Mouse (Mus musculus): ENCODE data around the gene Egfl7.

Egfl7 gene

DNA sequence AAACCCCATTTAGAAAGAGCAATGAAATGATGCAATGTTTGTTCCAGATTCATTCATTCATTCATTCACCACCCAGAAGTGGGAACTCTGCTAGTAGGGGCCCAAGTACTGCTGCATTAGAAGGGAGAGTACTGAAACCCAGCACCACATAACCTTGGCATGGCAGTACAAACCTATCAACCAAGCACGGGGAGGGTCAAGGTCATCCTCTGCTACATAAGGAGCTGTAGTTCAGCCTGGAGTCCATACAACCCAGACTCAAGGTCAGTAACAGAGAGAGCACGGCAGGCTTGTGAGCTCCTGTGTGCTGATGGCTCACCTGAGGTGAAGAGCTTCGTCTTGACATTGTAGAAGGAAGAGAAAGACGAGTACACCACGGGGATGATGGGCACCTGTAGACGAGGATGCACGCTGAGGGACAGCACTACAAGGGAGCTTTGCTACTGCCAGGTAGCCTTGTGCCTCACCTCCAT is 14.7 kb downstream of the Egfl7 start:
- DNase-seq (ENCODE audit: low read depth), result no peak

DNA sequence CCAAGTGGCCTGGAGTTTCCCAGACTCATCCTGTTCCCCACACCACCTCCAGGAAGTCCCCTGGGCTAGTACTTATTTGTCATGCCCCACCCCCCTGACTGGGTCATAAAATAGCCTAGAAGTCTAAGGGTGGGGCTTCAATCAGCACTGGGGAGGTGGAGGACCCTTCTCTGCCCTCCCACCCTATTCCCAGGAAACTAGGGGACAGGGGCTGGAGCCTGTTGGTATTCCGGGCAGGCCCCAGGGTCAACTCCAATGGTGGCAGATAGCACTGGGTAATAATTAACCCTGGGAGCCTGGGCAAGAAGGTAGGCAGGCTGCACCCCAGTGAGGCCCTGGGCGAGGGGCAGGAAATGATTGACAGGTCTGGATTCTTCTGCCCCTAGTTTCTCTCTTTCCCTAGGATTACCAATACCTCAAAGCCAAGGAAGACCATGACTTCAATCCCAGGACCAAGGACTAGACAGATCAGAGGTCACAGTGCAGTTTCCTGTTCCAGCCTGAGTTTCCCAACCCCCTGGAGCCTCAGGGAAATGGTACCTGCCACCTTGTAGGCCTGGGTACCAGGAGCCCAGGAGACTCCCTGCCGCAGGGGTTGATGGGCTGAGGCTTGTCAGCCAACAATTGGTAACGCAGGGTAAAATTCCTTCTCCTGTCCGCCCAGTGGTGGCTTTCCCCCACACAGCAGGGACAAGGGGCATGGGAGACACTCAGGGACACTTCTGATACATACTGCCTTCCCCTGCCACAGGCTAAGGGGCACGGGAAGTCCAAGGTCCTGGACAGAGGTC is 15.3 kb downstream of the Egfl7 start:
- no peak for DNase-seq (ENCODE audit: low read depth)

DNA sequence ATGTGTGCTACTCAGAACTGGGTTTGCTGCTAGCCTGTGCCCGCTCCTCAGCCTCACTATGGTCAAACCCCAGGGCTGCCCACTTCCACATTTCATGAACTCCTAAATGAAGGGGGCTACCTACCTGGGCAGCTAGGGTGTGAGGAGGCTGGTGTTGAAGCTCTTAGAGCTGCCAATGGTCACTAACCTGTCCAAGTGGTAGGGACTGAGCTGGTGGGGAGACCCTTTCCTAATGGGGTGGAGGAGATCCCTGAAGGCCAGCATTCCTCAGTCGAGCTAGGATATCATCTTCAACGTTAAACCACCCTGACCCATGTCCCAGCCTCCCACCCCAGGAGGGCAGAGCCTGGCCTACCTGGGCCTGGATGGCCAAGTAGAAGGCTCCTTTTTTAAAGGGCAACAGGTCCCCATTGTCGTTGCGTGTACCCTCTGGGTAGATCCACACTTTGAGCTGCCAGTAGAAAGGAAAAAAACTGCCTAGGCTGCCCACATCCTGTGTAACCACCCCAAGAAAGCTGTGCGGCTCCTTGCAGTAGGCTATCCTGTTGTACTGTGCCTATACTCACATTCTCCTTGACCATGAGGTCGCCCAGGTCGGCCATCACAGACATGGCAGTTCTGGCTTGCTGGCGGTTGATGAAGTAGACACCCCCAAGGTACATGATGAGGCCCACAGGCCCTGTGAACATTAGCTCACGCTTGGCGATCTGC is 16.1 kb downstream of the Egfl7 start:
- no peak for DNase-seq (ENCODE audit: low read depth)

DNA sequence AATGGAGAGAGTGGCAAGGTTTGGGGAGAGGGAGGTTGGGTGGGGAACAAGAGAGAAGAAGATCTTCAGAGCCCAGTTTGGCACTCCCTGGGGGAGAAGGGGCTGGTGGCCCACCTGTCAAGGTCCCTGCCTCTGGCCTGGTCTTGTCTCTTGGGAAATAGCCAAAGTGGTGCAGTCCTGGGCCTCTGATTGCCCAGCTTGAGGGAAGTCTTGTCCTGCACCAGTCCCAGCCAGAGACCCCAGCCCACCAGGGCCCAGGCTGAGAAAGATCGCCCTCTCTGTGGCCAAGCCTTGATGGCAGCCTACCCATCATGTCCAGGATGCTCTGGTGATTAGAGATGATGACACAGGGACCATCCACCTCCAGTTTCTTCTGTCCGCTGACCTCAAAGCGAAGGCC is 17.1 kb downstream of the Egfl7 start:
- DNase-seq (ENCODE audit: low read depth), result no peak

DNA sequence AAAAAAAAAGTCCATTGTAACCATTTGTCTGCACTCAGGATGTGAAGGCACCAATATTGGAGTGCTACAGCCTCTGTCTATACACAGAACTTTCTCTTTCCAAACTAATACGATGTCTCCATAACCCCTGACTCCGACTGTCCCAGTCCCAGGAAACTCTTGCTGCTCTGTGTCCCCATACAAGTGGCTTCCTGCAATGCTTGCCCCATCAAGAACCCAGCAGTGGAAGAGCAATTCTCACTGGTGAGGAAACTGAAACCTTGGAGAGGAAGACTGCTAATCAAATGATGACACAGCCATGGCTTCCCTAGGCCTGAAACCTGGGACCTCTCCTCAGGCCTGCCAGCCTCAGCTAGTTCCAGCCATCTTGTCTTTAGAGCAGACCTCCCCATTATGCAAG is 18.0 kb downstream of the Egfl7 start:
- DNase-seq (ENCODE audit: low read depth), result no peak

GRCm38 (mm10) chr2:26598462-26598861 is 18.6 kb downstream of the Egfl7 start:
- DNase-seq (ENCODE audit: low read depth), result no peak

GRCm38 (mm10) chr2:26599965-26600364 is 20.2 kb downstream of the Egfl7 start:
- DNase-seq (ENCODE audit: low read depth), result no peak

DNA sequence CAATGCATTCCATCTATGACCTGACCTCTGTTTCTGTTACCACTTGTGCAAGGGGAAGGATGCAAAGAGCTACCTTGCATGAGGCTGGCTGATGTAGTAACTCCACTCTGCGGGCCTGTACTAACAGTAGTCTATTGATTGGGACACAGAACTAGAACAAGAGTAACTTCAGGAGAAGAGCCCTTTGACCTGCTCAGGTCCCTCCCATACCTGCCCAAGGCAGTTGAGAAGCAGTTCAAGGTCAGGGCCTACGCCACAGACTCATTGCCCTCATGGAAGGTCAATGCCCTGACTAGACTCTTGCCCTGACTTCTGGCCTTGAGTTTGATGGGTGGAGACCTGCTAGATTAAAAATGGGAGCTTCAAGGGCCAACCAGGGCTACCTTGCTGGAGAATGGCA is 20.9 kb downstream of the Egfl7 start:
- no peak for DNase-seq (ENCODE audit: low read depth)

DNA sequence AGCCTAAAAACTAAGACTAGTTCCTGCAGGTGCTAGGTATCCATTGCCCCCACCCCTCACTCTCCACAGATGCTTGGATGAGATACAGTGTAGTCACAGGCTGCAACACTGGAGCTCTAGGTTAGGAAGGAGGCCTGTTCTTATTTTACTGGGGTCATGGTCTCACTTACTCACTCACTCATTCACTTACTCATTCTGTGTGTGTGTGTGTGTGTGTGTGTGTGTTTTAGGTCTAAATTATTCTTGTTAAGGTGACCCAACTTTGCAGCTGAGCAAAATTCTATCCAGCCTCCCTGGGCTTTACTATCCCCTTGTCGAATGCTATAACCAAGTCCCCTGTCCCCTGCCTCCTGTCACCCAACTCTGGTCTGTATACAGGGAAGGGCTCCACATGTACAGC is 21.8 kb downstream of the Egfl7 start:
- no peak for DNase-seq (ENCODE audit: low read depth)

DNA sequence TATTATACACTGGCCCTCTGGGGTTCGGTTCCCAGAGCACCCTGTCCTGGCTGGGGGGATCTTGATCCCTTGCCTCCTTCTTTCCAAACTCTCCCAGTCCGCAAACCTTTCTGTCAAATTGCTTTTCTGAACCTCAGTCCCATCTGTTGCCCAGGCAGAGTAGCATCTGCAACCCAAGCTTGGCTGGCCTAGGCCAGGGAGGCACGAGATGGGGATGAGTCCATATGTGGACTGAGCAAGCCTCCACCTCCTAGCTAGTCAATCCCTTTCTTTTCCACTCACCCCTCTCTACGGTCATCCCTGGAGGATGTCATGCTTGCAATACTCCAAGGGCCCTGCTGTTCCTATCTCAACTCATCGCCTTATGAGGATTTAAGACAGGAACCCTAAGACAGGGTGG is 22.8 kb downstream of the Egfl7 start:
- DNase-seq (ENCODE audit: low read depth), result no peak

- DNase-seq (ENCODE audit: low read depth), result no peak
Measured at GRCm38 (mm10) chr2:26603159-26603558, 23.3 kb downstream of the Egfl7 start.

DNA sequence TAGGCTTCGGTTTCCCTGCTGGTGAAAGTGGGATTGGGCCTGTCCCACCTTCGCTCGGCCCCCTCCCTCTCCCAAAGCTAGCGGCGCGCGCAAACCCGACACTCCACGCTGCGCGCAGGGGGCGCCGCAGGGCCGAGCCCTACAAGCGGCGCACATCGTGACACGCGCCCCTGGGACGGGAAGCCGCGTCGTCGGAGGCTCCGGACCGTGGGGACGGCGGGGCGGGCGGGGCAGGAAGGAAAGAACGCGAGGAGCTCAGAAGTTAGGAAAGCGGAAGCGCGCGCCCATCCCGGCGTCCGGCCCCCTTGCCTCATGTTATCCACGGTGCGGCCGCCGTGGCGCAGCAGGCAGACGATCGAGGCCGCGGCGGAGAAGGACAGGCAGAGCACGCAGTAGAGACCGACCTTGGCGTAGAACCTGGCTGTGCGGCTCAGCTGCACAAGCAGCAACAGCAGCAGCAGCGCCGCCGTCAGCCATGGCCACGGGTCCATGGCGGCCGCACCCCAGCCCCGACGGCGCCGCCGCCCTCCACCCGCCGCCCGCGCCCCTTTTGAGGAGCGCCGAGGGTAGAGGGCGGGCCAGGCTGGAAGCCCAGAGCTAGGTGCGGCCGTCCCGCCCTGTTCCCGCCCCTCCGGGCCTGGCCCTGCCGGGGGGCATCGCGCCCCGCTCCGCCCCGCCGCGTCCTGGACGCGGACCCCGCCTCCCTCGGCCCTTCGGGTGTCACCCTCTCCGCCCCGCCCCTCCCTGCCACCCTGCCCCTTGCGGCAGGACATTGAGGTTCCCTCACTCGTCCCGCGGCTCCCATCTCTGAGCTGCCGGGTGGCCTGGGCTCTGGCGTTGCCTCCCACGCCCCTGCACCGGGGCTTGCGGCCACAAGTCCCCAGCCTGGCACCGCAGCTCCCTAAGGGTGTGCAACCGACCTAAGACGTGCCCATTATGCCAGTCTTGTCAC is 24.2 kb downstream of the Egfl7 start, which contains the start of gene Agpat2:
TSS of gene Agpat2 (minus strand) at position 698 of the 952 bp plus-strand sequence.
- DNase-seq (ENCODE audit: low read depth), result peak; percentile 83

GRCm38 (mm10) chr2:26605331-26605730 is 25.5 kb downstream of the Egfl7 start:
- no peak for DNase-seq (ENCODE audit: low read depth)

- no peak for DNase-seq (ENCODE audit: low read depth)
Measured at GRCm38 (mm10) chr2:26606579-26606978, 26.8 kb downstream of the Egfl7 start.

- DNase-seq (ENCODE audit: low read depth), result no peak
Measured at GRCm38 (mm10) chr2:26607056-26607910, 27.5 kb downstream of the Egfl7 start.

DNA sequence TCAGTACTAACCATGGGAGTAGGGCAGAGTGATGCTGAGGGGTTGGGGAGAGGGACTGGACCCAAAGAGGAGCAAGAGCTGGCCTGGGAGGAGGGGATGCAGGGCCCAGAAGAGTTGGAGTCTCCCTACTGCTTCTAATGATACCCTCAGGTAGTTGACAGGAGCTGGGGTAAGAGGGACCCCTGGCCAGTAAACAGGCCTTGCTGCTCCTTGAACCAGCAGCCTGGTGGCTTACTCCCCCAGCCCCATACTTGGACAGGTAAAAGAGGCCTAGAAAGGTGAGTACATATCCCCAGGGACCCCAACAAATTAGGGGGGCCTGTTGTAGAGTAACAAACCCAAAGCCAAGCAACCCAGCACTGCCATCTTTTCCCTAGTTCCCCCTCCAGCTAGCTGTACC is 29.0 kb downstream of the Egfl7 start:
- DNase-seq (ENCODE audit: low read depth), result no peak

DNA sequence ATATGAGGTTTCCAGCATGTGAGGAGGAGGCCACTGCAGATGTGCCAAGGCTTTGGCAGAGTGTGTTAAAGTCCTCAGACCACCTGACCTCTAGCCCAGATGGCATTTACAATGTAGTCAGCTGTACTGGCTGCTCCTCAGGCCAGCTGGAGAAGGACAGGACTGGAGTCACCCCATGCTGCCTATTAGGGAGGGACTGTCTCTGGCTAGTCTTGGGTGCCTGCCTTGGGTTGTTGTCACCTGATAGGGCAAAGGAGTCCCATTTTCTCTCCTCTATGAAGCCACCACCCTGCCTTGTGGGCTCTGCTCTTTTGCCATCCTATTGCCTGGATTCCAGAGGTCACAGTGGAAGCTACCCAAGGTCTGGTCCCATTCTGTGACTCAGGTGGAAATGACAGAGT is 29.4 kb downstream of the Egfl7 start:
- no peak for DNase-seq (ENCODE audit: low read depth)

- DNase-seq (ENCODE audit: low read depth), result no peak
Measured at GRCm38 (mm10) chr2:26610526-26610925, 30.7 kb downstream of the Egfl7 start.

DNA sequence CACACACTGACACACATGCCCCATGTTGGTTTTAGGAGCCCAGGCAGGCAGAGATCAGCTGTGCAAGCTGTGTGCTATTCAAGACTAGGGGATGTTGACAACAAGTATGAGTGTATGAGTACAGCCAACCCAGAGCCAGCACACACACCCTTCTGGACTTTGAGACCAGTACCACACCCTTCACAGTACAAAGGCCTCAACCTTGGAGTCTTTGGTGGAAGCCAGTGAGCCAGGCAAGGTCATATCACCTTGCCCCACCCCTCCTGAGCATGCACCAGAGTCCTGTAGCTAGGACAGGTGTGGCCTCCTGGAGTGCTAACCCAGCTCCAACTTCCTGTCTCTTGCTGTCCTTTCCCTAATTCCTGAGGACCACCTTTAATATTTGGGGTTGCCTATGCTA is 31.2 kb downstream of the Egfl7 start:
- no peak for DNase-seq (ENCODE audit: low read depth)

DNA sequence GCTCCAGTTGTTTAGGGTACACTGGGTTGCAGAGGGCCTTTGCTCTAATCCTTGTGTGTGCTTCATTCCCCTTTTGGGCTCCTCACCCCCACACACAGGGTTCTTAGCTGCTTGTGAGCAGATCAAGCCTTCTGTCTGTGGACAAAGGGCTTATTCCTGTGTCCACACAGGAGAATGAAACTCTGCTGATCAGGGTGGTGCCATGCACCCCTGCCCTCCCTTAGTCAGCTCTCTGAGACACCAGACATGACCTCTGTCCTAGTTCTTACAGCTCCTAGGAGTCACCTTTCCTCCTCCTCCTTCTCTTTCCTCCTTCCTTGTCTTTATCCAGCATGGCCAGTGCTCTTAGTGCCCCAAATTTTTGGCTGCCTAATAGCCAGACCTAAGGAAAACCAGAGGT is 32.1 kb downstream of the Egfl7 start:
- DNase-seq (ENCODE audit: low read depth), result no peak

DNA sequence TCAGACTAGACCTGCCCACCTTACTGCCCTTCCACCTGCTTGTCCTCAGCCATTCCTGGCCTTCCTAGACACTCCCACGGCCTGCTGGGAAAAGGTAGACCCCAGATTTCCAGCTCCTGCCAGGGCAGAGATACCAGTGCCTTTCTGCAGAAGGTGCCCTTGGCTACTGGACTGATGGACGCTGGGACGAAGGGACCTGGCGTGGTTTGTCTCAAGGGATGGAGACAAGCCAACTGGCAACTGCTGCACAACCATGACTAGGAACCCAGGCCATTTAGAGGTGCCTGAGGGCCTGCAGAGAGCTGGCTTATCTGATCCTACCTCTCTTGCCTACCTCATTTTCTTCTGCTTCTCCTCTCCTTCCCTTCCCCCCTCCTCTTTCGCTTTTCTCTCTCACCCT is 35.1 kb downstream of the Egfl7 start:
- DNase-seq (ENCODE audit: low read depth), result no peak
